Mouse (Mus musculus): ENCODE measurements at regions not wholly inside any gene's neighbourhood (a gene's known extent, or its start where the extent isn't known, plus 50 kb on each side); places are given as distances from the start of the nearest gene placed in this dataset.

DNA sequence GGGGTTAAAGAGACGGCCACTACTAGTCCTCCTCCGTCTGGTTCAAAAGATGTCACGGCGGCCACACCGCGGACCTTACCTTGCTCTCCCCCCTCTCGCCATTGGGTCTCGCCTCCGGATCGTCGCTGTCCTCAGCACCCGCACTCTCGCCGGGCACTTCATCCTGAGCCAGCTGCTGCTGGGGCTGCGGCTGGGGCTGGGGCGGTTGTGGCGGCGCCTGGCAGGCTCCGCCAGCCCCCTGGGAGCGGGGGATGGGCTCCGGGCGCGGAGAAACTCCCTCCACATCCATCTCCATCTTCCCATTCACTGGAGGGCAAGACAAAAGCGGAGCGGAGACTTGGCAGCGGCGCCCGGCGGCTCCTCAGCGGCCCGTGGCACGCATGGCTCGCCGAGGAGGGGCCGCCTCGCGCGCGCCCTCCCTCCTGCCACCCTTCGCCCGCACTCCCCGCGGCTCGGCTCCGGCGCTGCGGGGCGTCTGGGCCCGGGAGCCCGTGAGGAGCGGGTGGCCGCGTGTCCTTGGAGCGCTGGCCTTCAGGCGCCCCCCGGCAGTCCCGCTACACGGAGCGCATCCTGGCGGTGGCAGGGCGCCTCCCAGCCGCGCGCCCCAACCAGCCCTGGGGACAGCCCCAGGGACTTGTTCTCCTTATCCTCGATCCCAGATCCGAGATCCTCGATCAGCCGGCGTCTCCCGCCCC lies 167.8 kb upstream of the Azi2 start:
- intact Hi-C loops (cut with DNase I), result no loop called here
- DNase-seq (ENCODE audit: low spot score), result no peak

DNA sequence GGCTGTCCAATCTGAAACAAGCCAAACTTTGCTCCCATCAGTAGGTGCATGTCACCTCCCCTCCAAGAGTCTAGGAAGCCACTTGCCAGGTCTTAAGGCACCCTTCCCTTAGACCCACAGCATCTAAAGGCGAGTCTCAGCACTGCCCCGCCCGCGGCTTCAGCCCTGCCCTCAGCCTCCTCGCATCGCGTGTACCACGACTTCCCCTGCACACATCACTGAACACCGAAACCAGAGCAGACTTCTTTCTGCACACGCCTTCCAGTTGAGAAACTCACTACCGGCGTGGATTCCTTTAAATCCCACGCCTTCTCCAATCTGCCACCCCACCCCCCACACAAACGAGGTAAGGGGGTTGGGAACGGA lies 168.3 kb upstream of the Azi2 start:
- intact Hi-C loops (cut with DNase I), result no loop called here
- no peak for DNase-seq (ENCODE audit: low spot score)

DNA sequence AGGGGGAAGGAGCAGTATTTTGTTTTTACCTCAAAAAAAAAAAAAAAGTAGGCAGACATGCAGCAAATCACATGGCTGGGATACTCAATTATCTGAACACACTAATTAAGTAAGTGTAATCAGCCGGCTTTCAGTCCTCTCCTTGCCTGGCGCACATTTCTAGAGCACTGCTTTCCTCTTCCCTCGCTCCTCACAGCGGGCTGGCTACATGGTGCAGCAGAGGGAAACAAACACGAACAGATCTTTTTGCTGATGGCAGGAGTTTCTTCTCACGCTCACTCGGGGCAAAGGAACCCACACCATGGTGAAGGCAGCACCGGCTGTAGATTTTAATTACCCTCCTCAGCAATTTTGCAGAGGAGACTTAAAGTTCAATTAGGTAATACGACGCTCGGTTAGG lies 169.7 kb upstream of the Azi2 start:
- DNase-seq (ENCODE audit: low spot score), result no peak
- intact Hi-C loops (cut with DNase I), result no loop called here

GRCm38 (mm10) chr9:117863944-117864343 lies 176.4 kb upstream of the Azi2 start:
- no peak for DNase-seq (ENCODE audit: low spot score)
- intact Hi-C loops (cut with DNase I), result no loop called here

DNA sequence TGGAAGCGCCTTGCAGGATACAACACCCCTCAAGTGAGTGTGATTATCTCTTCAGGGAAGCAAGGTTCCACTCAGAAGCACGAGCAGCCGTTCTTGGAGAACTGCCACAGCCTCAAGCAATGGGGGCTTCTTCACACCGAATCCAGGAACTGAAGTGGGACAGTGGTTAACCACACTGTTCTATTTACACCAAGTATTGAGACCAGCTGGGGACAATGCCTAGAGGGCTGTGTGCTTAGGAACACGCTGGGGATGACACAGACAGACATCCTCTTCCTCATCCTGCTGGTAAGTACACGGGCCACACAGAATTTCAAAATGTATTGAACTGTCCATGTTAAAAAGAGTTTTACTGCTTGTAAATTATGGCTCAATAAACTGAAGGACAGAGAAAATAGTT lies 177.0 kb upstream of the Azi2 start:
- intact Hi-C loops (cut with DNase I), result no loop called here
- no peak for DNase-seq (ENCODE audit: low spot score)

DNA sequence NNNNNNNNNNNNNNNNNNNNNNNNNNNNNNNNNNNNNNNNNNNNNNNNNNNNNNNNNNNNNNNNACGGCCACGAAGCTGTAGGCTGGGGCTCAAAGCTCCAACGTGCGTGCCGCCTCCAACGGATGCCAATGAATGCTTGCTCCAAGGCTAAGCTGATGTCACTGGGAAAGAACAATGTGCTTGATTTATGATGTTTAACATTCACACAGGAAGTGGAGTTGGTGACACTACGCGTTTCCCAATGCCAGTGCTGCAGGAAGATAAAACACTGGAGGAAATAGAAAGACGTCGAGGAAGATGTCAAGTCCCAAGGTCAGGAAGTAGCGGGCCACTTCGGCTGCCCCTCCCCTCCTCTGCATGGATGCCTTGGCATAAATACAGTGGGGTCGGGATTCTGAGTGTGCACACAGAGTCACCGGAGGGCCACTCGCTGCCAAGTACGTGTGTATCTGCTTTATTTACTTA lies 180.7 kb upstream of the Azi2 start:
- no peak for DNase-seq (ENCODE audit: low spot score)
- intact Hi-C loops (cut with DNase I), result no loop called here

GRCm38 (mm10) chr9:117843531-117843930 lies 196.8 kb upstream of the Azi2 start:
- no peak for DNase-seq (ENCODE audit: low spot score)
- intact Hi-C loops (cut with DNase I), result no loop called here

GRCm38 (mm10) chr9:117836696-117837380 lies 203.5 kb upstream of the Azi2 start:
- DNase-seq (ENCODE audit: low spot score), result no peak
- intact Hi-C loops (cut with DNase I), result no loop called here

GRCm38 (mm10) chr9:117833586-117833985 lies 203.9 kb upstream of the Rbms3 start:
- DNase-seq (ENCODE audit: low spot score), result no peak
- intact Hi-C loops (cut with DNase I), result no loop called here

DNA sequence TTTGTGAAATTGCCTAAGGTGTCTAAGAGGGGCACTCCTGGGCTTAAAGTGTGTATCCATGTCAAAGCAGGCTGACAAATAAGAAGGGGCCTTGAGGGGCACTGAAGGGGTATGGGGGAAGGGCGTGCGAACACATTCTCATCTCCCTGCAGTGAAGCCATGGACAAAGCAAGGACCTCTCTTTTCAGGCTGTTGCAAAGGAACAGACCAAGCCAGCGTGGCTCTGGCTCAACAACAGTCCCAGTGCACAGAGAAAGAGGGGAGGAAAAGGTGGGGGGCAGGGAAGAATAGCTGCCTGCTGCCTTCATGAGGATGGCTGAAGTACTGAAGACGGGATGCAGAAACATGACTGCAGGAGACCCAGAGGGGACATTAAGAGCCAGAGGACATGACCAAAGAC lies 184.9 kb upstream of the Rbms3 start:
- DNase-seq (ENCODE audit: low spot score), result no peak
- intact Hi-C loops (cut with DNase I), result no loop called here

DNA sequence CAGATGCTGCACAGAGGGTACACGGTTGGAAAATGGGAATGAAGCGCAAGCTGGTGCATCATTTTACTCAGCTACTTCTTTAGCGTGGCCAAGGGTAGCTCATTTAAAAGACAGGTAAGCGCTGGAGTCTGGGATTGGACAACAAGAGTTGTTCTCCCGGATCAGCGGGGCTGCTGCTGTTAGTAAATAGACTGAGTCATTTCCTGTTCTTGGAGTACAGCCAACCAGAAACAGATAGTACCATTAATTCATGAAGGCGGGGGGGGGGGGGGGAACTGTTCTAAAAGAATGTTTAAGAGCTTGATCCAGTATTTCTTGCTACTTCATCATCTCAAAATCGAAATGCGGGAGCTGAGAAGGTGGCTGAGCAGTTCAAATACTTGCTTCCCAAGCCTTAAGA lies 183.5 kb upstream of the Rbms3 start:
- DNase-seq (ENCODE audit: low spot score), result no peak
- intact Hi-C loops (cut with DNase I), result no loop called here

DNA sequence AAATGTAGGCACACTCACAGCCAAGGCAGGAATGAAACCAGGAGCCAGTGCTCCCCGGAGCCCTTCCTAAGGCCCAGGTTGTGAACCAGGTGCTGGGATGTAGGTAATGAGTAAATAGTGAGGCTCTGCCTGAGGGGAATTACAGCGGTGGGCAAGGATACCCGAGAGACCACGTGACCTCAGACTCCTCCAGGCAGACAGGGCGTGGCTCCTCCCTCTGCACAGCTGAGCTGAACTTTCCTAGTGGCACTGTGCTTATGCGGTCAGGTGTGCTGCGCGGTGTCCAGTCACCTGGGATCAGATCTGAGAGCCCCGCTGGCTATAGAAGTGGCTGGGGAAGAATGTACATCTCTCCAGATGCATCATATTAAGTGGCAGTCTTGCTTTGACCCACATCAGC lies 176.1 kb upstream of the Rbms3 start:
- intact Hi-C loops (cut with DNase I), result no loop called here

DNA sequence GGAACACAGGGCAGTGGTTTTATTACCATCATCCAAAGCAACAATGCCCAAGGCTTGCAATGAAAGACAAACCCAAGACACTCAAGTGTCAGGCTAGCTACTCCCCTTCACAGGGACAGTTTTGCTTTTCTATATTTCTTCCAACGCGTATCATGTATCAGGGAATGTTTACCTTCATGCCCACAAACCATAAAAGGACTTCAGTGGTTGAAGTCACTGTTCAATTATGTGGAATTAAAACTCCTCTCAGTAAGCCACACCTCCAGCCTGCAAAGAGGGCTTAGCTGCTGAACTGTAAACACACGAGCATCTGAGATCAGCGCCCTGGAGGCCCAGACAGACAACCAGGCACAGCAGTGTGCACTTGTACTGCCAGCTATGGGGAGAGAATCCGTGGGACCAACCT lies 154.5 kb upstream of the Rbms3 start:
- intact Hi-C loops (cut with DNase I), result no loop called here

More for the DNA sequence above, 176.1 kb upstream of the Rbms3 start:
- no peak for DNase-seq (ENCODE audit: low spot score)

GRCm38 (mm10) chr9:117754651-117755050 lies 124.9 kb upstream of the Rbms3 start:
- intact Hi-C loops (cut with DNase I), result no loop called here
- DNase-seq (ENCODE audit: low spot score), result no peak

More for the DNA sequence above, 154.5 kb upstream of the Rbms3 start:
- no peak for DNase-seq (ENCODE audit: low spot score)

DNA sequence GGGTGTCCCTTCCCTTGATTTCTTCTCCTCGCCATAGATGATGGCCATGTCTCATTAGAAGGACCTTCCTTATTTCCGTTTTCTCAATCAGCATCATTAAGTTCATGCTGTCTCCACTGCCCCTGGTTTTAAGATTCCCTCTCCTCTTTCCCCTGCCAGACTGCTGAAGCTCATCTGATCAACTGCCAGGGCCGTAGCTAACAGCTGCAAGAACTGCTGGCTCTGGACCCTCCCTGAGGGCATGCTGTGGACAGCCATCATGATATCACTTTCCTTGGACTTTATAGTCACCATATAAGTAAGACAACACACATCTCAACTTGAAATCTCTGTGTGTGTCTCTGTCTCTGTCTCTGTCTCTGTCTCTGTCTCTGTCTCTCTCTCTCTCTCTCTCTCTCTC lies 123.8 kb upstream of the Rbms3 start:
- intact Hi-C loops (cut with DNase I), result no loop called here
- DNase-seq (ENCODE audit: low spot score), result no peak

DNA sequence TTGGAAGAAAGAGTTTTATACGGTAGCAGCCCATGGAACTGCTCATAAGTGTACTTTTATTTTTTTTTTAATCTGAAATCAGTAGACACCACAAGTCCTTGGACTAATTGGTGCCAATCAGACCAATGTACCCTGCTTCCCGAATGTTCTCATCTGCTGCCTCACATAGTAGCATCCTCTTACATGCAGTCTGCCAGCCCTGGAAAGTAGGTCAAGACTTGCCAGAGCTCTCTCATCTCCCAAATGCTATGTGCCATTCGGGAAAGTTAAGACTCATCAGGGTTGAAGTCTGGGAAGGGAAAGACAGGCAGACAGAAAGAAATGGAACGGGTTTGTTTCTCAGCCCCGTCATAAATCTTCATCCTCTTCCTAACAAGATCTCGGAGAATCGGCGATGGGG lies 115.2 kb upstream of the Rbms3 start:
- intact Hi-C loops (cut with DNase I), result no loop called here
- DNase-seq (ENCODE audit: low spot score), result no peak

DNA sequence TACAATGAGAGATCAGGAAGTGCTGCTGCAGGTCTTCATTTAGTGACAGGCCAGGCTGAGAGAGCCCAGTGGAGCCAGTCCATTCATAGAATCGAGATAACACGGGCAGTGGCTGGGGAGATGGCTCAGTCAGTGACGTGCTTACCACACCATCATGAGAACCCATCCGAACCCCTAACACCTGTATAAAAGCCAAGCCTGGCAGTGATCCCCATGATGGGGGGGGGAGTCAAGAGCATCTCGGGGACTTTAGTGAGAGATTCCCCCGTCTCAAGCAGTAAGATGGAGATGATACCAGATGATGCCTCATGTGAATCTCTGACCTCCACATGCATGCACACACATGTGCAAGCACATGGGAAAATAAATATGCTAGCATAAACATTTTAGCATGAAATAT lies 99.7 kb upstream of the Rbms3 start:
- no peak for DNase-seq (ENCODE audit: low spot score)
- intact Hi-C loops (cut with DNase I), result no loop called here

DNA sequence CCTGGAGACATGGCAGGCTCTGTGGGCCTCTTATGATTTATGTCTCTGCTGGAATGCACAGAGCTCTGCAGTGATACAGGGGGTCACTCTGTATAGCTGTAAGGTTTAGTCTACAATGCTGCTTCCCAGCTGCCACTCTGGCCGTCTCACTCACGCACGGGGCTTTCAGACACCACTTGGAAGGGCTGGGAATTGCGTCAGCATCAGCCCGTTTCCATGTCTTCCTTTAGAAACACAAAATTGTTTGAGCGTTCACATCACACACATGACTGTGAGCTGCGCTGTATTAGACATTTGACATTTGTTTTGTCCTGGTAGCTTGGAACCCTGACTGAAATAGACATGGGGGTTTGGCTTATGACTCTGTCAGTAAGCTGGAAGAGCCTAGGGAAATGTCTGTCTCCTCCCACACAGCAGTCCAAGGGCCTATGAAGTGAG lies 90.5 kb upstream of the Rbms3 start:
- intact Hi-C loops (cut with DNase I), result no loop called here
- DNase-seq (ENCODE audit: low spot score), result no peak

GRCm38 (mm10) chr9:117717346-117717745 lies 87.6 kb upstream of the Rbms3 start:
- intact Hi-C loops (cut with DNase I), result no loop called here
- no peak for DNase-seq (ENCODE audit: low spot score)

GRCm38 (mm10) chr9:117716476-117716875 lies 86.8 kb upstream of the Rbms3 start:
- DNase-seq (ENCODE audit: low spot score), result no peak
- intact Hi-C loops (cut with DNase I), result no loop called here

GRCm38 (mm10) chr9:117714741-117715675 lies 85.3 kb upstream of the Rbms3 start:
- DNase-seq (ENCODE audit: low spot score), result peak; percentile 6
- intact Hi-C loops (cut with DNase I), result no loop called here
